Mouse (Mus musculus): Measurements from ENCODE around the gene Ttc16.

Gene Ttc16

GRCm38 (mm10) chr2:32779131-32779530 lies 3.7 kb upstream of the Ttc16 start:
- DNase-seq, result peak; percentile 58

GRCm38 (mm10) chr2:32778081-32778480 lies 2.6 kb upstream of the Ttc16 start:
- no peak for DNase-seq

GRCm38 (mm10) chr2:32776192-32776591 lies 759 bp upstream of the Ttc16 start:
- no peak for DNase-seq

GRCm38 (mm10) chr2:32772626-32773279 lies 2.7 kb downstream of the Ttc16 start:
- DNase-seq, result no peak

- DNase-seq, result no peak
Observed at GRCm38 (mm10) chr2:32771886-32772285, 3.5 kb downstream of the Ttc16 start.

GRCm38 (mm10) chr2:32769327-32770085 lies 5.9 kb downstream of the Ttc16 start:
- DNase-seq, result no peak

- no peak for DNase-seq
Observed at GRCm38 (mm10) chr2:32768661-32769285, 6.7 kb downstream of the Ttc16 start.

GRCm38 (mm10) chr2:32767241-32767640 lies 8.2 kb downstream of the Ttc16 start:
- DNase-seq, result no peak

- DNase-seq, result no peak
Observed at GRCm38 (mm10) chr2:32763353-32763752, 12.1 kb downstream of the Ttc16 start.

GRCm38 (mm10) chr2:32761859-32762258 lies 13.6 kb downstream of the Ttc16 start:
- no peak for DNase-seq

- DNase-seq, result peak; percentile 49
Observed at GRCm38 (mm10) chr2:32761361-32761760, 14.1 kb downstream of the Ttc16 start.

- DNase-seq, result no peak
Observed at GRCm38 (mm10) chr2:32759001-32759400, 16.4 kb downstream of the Ttc16 start.

- DNase-seq, result no peak
Observed at GRCm38 (mm10) chr2:32758503-32758902, 16.9 kb downstream of the Ttc16 start.

- peak; percentile 98 for DNase-seq
Observed at GRCm38 (mm10) chr2:32757056-32757845, 18.2 kb downstream of the Ttc16 start, which contains the start of gene Tor2a. Gene Tor2a, plus strand, starts transcription at chr2:32757234.

GRCm38 (mm10) chr2:32756674-32757055 lies 18.8 kb downstream of the Ttc16 start:
- DNase-seq, result no peak

GRCm38 (mm10) chr2:32752181-32752580 lies 23.3 kb downstream of the Ttc16 start:
- DNase-seq, result no peak

- DNase-seq, result no peak
Observed at GRCm38 (mm10) chr2:32751665-32752033, 23.8 kb downstream of the Ttc16 start.

GRCm38 (mm10) chr2:32750887-32751664 lies 24.4 kb downstream of the Ttc16 start:
- DNase-seq, result no peak

- no peak for DNase-seq
Observed at GRCm38 (mm10) chr2:32750199-32750598, 25.2 kb downstream of the Ttc16 start.

- DNase-seq, result no peak
Observed at GRCm38 (mm10) chr2:32749082-32749481, 26.4 kb downstream of the Ttc16 start.

GRCm38 (mm10) chr2:32744272-32744982 lies 31.0 kb downstream of the Ttc16 start:
- DNase-seq, result no peak

- DNase-seq, result peak; percentile 93
Observed at GRCm38 (mm10) chr2:32742173-32742531, 33.3 kb downstream of the Ttc16 start.
